Mouse (Mus musculus): ENCODE data around the gene Tnnt1. TPM values are rescaled to one million over a fixed set of nuclear protein-coding genes. Genes with fewer than 3 reads are reported as not detected.

The Tnnt1 gene
- total RNA-seq, 1 experiment from 2014 or later: not detected

DNA sequence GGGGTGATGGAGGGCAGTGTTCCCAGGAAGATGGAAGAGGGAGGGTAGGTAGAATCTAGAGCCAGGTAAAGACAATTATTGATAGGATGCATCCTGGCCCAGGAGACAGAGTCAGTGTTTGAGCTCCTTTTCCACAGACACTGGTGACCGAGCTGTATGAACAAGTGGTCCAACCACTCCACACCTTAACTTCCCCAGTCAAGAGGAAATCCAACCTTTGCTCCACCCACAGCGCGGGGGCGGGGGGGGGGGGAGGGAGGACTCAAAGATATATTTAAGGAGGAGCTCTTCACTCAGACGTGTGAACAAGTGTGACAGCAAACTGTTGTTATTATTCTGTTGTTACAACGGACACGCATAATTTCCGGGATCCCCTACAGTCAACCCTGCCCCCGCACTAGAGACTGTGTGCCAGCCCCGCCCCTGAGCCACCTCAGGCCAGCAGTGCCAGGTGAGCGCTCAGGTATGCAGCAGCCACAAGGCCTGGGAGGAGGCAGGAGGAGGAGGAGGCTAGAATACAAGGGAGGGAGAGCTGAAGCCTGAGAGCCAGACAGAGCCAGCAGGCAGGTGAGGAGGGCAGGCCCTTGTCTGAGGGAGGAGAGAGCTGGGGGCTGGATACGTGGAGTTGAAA is 51.9 kb downstream of the Tnnt1 start:
- ATAC-seq (replicated peaks; ENCODE audit: insufficient number of reproducible peaks, low FRiP score, low TSS enrichment, poor library complexity, severe bottlenecking): no peak

DNA sequence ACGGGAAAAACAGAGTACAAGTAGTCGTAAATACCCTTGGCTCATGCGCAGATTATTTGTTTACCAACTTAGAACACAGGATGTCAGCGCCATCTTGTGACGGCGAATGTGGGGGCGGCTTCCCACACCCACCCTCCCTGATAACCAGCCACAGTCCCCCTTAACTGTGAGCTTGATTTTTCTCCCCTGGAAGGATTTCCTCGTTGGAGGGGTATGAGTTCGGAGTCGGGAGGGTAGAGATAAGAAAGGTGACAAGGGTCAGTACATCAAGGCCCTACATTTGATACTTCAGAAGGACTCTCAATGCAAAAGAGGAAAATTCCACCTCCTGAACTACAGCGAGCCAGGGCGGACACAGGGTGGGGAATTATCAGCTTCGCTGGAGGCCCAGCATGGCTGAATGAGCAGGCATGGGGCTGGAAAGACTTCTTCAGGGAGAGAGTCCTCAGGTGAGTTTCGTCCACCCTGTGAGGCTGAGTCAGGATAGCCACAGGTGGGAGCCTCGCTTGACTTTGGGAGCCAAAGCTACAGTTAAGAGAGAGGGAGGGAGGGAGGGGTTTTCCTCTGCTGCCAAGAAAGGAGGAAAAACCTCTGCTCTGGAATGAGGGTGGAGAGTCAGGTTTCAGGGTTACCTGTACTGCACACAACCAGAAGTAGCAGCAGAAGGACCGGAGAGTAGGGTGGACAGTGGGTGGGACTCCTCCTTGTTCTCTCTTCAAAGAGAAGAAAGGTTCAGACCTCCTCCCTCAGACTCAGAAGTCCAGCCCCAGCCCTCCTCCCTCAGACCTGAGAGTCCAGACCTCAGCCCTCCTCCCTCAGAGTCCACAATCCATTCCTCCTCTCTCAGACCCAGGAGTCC is 55.4 kb downstream of the Tnnt1 start, which contains the start of gene Eps8l1:
Eps8l1 (plus strand) TSS at position 99 of the 859 bp plus-strand sequence.
- ATAC-seq (replicated peaks; ENCODE audit: insufficient number of reproducible peaks, low FRiP score, low TSS enrichment, poor library complexity, severe bottlenecking): 0 out of 2 replicates have a peak, but pooled peaks have one; percentile 40

Other genes starting within 250 kb of the Tnnt1 start
- 398 to 1,289 TPM (median 424 TPM) in 3 replicates for gene Ncr1, start 178.7 kb downstream of the Tnnt1 start, total RNA-seq (2017)
- gene Gp6, start 118.6 kb downstream of the Tnnt1 start, total RNA-seq (2017): 0.32 to 14.1 TPM (median 1.8 TPM) in 3 replicates
- gene Rdh13, start 70.7 kb downstream of the Tnnt1 start, total RNA-seq (2017): 2.8 to 5.5 TPM (median 5.2 TPM) in 3 replicates
- 15.0 to 52.1 TPM (median 27.4 TPM) in 3 replicates for gene Eps8l1, start 55.7 kb downstream of the Tnnt1 start, total RNA-seq (2017)
- 272 to 296 TPM (median 283 TPM) in 3 replicates for gene Ppp1r12c, start 14.7 kb downstream of the Tnnt1 start, total RNA-seq (2017)
- 6.1 to 6.3 TPM in 2 of 3 replicates, not detected in the other for gene Tnni3, start 7.8 kb upstream of the Tnnt1 start, total RNA-seq (2017)
- 0.85 to 2.0 TPM (median 1.8 TPM) in 3 replicates for gene Dnaaf3, start 16.1 kb upstream of the Tnnt1 start, total RNA-seq (2017)
- gene Syt5, start 31.2 kb upstream of the Tnnt1 start, total RNA-seq (2017): not detected in 3 replicates
- 0.39 TPM in 1 of 3 replicates, not detected in the others for gene Ptprh, start 87.7 kb upstream of the Tnnt1 start, total RNA-seq (2017)
- gene Tmem86b, start 115.0 kb upstream of the Tnnt1 start, total RNA-seq (2017): 18.1 to 27.9 TPM (median 21.7 TPM) in 3 replicates
- gene Ppp6r1, start 142.6 kb upstream of the Tnnt1 start, total RNA-seq (2017): 101 to 191 TPM (median 127 TPM) in 3 replicates
- gene Hspbp1, start 168.7 kb upstream of the Tnnt1 start, total RNA-seq (2017): 12.9 to 47.3 TPM (median 16.6 TPM) in 3 replicates
- not detected in 3 replicates for gene Brsk1, start 174.2 kb upstream of the Tnnt1 start, total RNA-seq (2017)
- gene Tmem150b, start 208.9 kb upstream of the Tnnt1 start, total RNA-seq (2017): 5.6 to 6.8 TPM (median 6.4 TPM) in 3 replicates
- 25.1 to 60.4 TPM (median 38.0 TPM) in 3 replicates for gene Kmt5c, start 223.7 kb upstream of the Tnnt1 start, total RNA-seq (2017)
- 4.7 TPM in 1 of 3 replicates, not detected in the others for gene Cox6b2, start 236.7 kb upstream of the Tnnt1 start, total RNA-seq (2017)